Mouse (Mus musculus) brown adipose tissue, adult 24 weeks (tissue): ENCODE results near the gene Dcpp3. TPM values are rescaled to one million over a fixed set of nuclear protein-coding genes. Genes with fewer than 3 reads are reported as not detected.

ENCODE experiments used
- H3K27ac ChIP-seq: fragments of 200-500 bp; replicated peaks from 2 replicates; pipeline ENCODE4 v1.5.1; 2012; ENCODE audit warnings: low read depth, mild to moderate bottlenecking, low read length
- H3K4me1 ChIP-seq: fragments of 200-500 bp; 2 replicates; pipeline ENCODE4 v1.6.1; 2012; ENCODE audit warnings: low read length, mixed read lengths; ENCODE audit not compliant: control insufficient read depth, insufficient read depth, insufficient read length
- H3K4me3 ChIP-seq: fragments of 200-500 bp; 2 replicates; pipeline ENCODE4 v1.5.1; 2012; ENCODE audit warnings: low read depth, mild to moderate bottlenecking, low read length, moderate library complexity; ENCODE audit not compliant: insufficient read depth
- polyA plus RNA-seq: library from polyadenylated mRNA; stranded (reverse); fragments of >200 nt; gene quantifications from 2 replicates; pipeline ENCODE4 v1.2.4, GENCODE M21; 2012; ENCODE audit not compliant: missing spikeins, insufficient read depth, insufficient read length

Gene Dcpp3
- polyA plus RNA-seq, 1 experiment: not detected

- H3K4me3 ChIP-seq: no peak overlapping the region
- H3K4me1 ChIP-seq: no peaks in the 10 kb centered on the region
- no peak overlapping the region for H3K27ac ChIP-seq
Measured at GRCm38 (mm10) chr17:23960084-23960738, 43.0 kb downstream of the Dcpp3 start.

GRCm38 (mm10) chr17:23961573-23962122 is 44.4 kb downstream of the Dcpp3 start:
- Histone ChIP-seq H3K27ac (no peak overlapping the region), H3K4me1 (no peaks in the 10 kb centered on the region)

GRCm38 (mm10) chr17:23965805-23966425 is 48.7 kb downstream of the Dcpp3 start:
- Histone ChIP-seq H3K4me3 (no peak overlapping the region), H3K4me1 (no peaks in the 10 kb centered on the region), H3K27ac (no peak overlapping the region)

More at GRCm38 (mm10) chr17:23961573-23962122, 44.4 kb downstream of the Dcpp3 start:
- no peak overlapping the region for H3K4me3 ChIP-seq

GRCm38 (mm10) chr17:23966658-23967401 is 49.6 kb downstream of the Dcpp3 start:
- Histone ChIP-seq H3K4me3 (no peak overlapping the region), H3K27ac (no peak overlapping the region), H3K4me1 (no peaks in the 10 kb centered on the region)

- Histone ChIP-seq H3K4me1 (no peaks in the 10 kb centered on the region), H3K27ac (no peak overlapping the region), H3K4me3 (no peak overlapping the region)
Measured at GRCm38 (mm10) chr17:23968780-23969179, 51.5 kb downstream of the Dcpp3 start.

Other genes with a start within 250 kb of the Dcpp3 start
- gene Hcfc1r1, start 243.9 kb upstream of the Dcpp3 start, polyA plus RNA-seq: 284 and 292 TPM in 2 replicates
- gene Thoc6, start 243.6 kb upstream of the Dcpp3 start, polyA plus RNA-seq: 13.0 and 16.3 TPM in 2 replicates
- gene Tnfrsf12a, start 240.0 kb upstream of the Dcpp3 start, polyA plus RNA-seq: 20.5 and 40.5 TPM in 2 replicates
- not detected in 2 replicates for gene Cldn6, start 238.2 kb upstream of the Dcpp3 start, polyA plus RNA-seq
- not detected in 2 replicates for gene Cldn9, start 233.4 kb upstream of the Dcpp3 start, polyA plus RNA-seq
- gene 1520401A03Rik, start 194.7 kb upstream of the Dcpp3 start, polyA plus RNA-seq: not detected in 2 replicates
- gene Pkmyt1, start 191.1 kb upstream of the Dcpp3 start, polyA plus RNA-seq: 1.8 TPM in 1 of 2 replicates, not detected in the other
- 4.0 and 5.1 TPM in 2 replicates for gene Paqr4, start 176.6 kb upstream of the Dcpp3 start, polyA plus RNA-seq
- gene Kremen2, start 171.6 kb upstream of the Dcpp3 start, polyA plus RNA-seq: not detected in 2 replicates
- 25.8 and 26.8 TPM in 2 replicates for gene Flywch1, start 145.9 kb upstream of the Dcpp3 start, polyA plus RNA-seq
- gene Flywch2, start 131.4 kb upstream of the Dcpp3 start, polyA plus RNA-seq: 2.8 and 8.2 TPM in 2 replicates
- gene Srrm2, start 126.9 kb upstream of the Dcpp3 start, polyA plus RNA-seq: 86.7 and 109 TPM in 2 replicates
- gene Elob, start 88.3 kb upstream of the Dcpp3 start, polyA plus RNA-seq: 378 and 510 TPM in 2 replicates
- gene Prss33, start 81.4 kb upstream of the Dcpp3 start, polyA plus RNA-seq: not detected in 2 replicates
- not detected in 2 replicates for gene Prss32, start 73.6 kb upstream of the Dcpp3 start, polyA plus RNA-seq
- not detected in 2 replicates for gene Prss41, start 73.3 kb upstream of the Dcpp3 start, polyA plus RNA-seq
- gene Prss21, start 49.4 kb upstream of the Dcpp3 start, polyA plus RNA-seq: not detected in 2 replicates
- gene Dcpp1, start 36.6 kb upstream of the Dcpp3 start, polyA plus RNA-seq: not detected in 2 replicates
- gene Dcpp2, start 36.6 kb upstream of the Dcpp3 start, polyA plus RNA-seq: not detected in 2 replicates
- not detected in 2 replicates for gene Sbp, start 24.2 kb downstream of the Dcpp3 start, polyA plus RNA-seq
- not detected in 2 replicates for gene Sbpl, start 37.8 kb downstream of the Dcpp3 start, polyA plus RNA-seq
- gene Prss30, start 63.1 kb downstream of the Dcpp3 start, polyA plus RNA-seq: not detected in 2 replicates
- not detected in 2 replicates for gene Prss22, start 80.6 kb downstream of the Dcpp3 start, polyA plus RNA-seq
- 1.7 and 3.0 TPM in 2 replicates for gene Prss27, start 120.7 kb downstream of the Dcpp3 start, polyA plus RNA-seq
- gene Kctd5, start 156.0 kb downstream of the Dcpp3 start, polyA plus RNA-seq: 7.9 and 8.3 TPM in 2 replicates
- gene Pdpk1, start 233.5 kb downstream of the Dcpp3 start, polyA plus RNA-seq: 23.9 and 24.3 TPM in 2 replicates
- 13.4 and 16.2 TPM in 2 replicates for gene Amdhd2, start 246.3 kb downstream of the Dcpp3 start, polyA plus RNA-seq